Mouse (Mus musculus): Measurements from ENCODE around the gene Zfp296. TPM values are rescaled to one million over a fixed set of nuclear protein-coding genes. Genes with fewer than 3 reads are reported as not detected.
"Not testable (repeated sequence)": the region's sequence is repeated elsewhere in the genome, so short reads cannot be mapped to it uniquely, and the experiment has no call there.

The Zfp296 gene
- total and polyA plus RNA-seq, 2 experiments: 0.83 to 1.3 TPM

DNA sequence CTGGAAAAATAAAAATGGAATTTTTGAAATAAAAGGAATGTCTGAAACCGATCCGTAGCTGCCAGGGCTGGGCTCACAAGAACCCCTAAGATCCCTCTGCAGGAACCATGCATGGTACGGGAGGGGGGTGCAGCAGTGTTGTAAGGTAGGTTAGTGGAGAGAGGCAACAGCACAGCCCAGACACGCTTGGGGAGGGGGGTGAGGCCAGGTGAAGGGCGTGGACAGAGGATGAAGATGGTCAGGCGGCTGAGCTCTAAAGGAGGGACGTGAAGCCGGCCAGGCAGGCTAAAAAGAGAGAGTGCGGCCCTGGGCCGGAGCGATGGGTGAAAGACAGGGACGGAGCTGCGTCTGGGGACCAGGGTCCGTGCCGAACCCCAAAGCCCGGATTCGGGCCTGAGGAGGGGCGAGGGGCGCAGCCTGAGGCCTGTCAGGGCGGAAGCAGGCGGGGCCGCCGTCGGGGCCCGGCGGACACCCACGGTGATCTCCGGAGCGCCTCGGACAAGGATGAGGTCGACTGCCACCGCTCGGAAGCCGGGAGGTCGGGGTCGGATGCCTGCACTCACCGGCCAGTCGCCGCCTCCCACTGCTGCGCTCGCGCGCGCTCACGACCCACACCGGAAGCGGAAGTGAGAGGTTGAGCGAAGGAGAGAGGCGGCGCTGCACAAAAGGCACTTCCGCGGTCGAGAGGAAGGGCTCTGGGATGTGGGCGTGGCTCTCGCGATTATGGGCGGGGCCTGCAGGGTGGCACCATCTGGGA, 26.9 kb downstream of the Zfp296 start, which contains the start of gene Clasrp:
Gene Clasrp, minus strand, starts transcription at position 638 of the 757 bp plus-strand sequence.
- peak within 1 kb of the TSS; percentile 28; the same call in 1 of the 2 replicates for H3K27ac ChIP-seq (replicated peaks; ENCODE audit: insufficient read depth, low read depth, low read length)
- peaks cover 14% of the 10 kb centered on the region; the same call in 1 of the 2 replicates for H3K79me2 ChIP-seq (ENCODE audit: control insufficient read depth, insufficient read depth, low read length)
- DNase-seq (ENCODE audit: extremely low read depth, low read depth, low spot score): peak; percentile 86
- peak within 1 kb of the TSS; percentile 89 for H3K9ac ChIP-seq (ENCODE audit: low read depth, low read length)
- H3K4me1 ChIP-seq (ENCODE audit: control insufficient read depth, insufficient read depth, low read length): peaks cover 5% of the 10 kb centered on the region; the same call in 1 of the 2 replicates
- H3K4me3 ChIP-seq (ENCODE audit: insufficient read depth, low read depth, low read length): peak within 1 kb of the TSS; percentile 79
- no peaks in the 10 kb centered on the region for H3K36me3 ChIP-seq (ENCODE audit: control insufficient read depth, insufficient read depth, low read length)
- 1% methylated on average over 50 of the region's 57 CpGs for WGBS
- TF ChIP-seq POLR2A (IDR thresholded peaks at IDR 0.05; ENCODE audit: extremely low read depth, insufficient read depth, low read length) (peak; percentile 65), CTCF (IDR thresholded peaks at IDR 0.05; ENCODE audit: low read depth, low read length) (no peak)
- no peaks in the 10 kb centered on the region for H3K27me3 ChIP-seq (ENCODE audit: control insufficient read depth, insufficient read depth, low read length)

DNA sequence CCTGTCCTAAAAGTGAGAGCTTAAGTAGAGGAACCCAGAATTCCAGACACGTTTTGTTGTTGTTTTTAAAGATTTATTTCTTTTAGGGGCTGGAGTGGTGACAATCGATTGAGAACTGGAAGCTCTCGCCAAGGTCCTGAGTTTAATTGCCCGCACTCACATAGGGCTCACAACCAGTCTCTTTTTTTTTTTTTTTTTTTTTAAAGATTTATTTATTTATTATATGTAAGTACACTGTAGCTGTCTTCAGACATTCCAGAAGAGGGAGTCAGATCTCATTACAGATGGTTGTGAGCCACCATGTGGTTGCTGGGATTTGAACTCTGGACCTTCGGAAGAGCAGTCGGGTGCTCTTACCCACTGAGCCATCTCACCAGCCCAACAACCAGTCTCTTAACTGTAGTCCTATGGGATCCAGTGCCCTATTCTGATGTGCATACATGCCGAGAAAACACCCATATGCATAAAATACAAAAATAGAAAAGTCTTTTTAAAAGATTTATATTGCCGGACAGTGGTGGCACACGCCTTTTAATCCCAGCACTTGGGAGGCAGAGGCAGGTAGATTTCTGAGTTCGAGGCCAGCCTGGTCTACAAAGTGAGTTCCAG, 27.6 kb downstream of the Zfp296 start:
- not testable (repeated sequence) for DNase-seq (ENCODE audit: extremely low read depth, low read depth, low spot score); H3K4me1 ChIP-seq (ENCODE audit: control insufficient read depth, insufficient read depth, low read length); H3K9ac ChIP-seq (ENCODE audit: low read depth, low read length); H3K27me3 ChIP-seq (ENCODE audit: control insufficient read depth, insufficient read depth, low read length); H3K36me3 ChIP-seq (ENCODE audit: control insufficient read depth, insufficient read depth, low read length); H3K4me3 ChIP-seq (ENCODE audit: insufficient read depth, low read depth, low read length); H3K27ac ChIP-seq (replicated peaks; ENCODE audit: insufficient read depth, low read depth, low read length)
- H3K79me2 ChIP-seq (ENCODE audit: control insufficient read depth, insufficient read depth, low read length): peaks cover 14% of the 10 kb centered on the region; the same call in 1 of the 2 replicates
- WGBS: 60% methylated on average over 10 of the region's 10 CpGs

- Histone ChIP-seq H3K27me3 (ENCODE audit: control insufficient read depth, insufficient read depth, low read length) (no peaks in the 10 kb centered on the region), H3K4me1 (ENCODE audit: control insufficient read depth, insufficient read depth, low read length) (peaks cover 5% of the 10 kb centered on the region; the same call in 1 of the 2 replicates), H3K36me3 (ENCODE audit: control insufficient read depth, insufficient read depth, low read length) (no peaks in the 10 kb centered on the region), H3K4me3 (ENCODE audit: insufficient read depth, low read depth, low read length) (no peak overlapping the region), H3K79me2 (ENCODE audit: control insufficient read depth, insufficient read depth, low read length) (peaks cover 6% of the 10 kb centered on the region; the same call in 1 of the 2 replicates), H3K9ac (ENCODE audit: low read depth, low read length) (no peak overlapping the region), H3K27ac (replicated peaks; ENCODE audit: insufficient read depth, low read depth, low read length) (no peak overlapping the region)
- 80% methylated on average over 5 of the region's 5 CpGs for WGBS
- no peak for DNase-seq (ENCODE audit: extremely low read depth, low read depth, low spot score)
- TF ChIP-seq CTCF (IDR thresholded peaks at IDR 0.05; ENCODE audit: low read depth, low read length) (no peak), POLR2A (IDR thresholded peaks at IDR 0.05; ENCODE audit: extremely low read depth, insufficient read depth, low read length) (no peak)
These were observed 30.2 kb downstream of the Zfp296 start for GRCm38 (mm10) chr7:19607291-19607690.

GRCm38 (mm10) chr7:19609641-19610332, 32.7 kb downstream of the Zfp296 start:
- Histone ChIP-seq H3K4me1 (ENCODE audit: control insufficient read depth, insufficient read depth, low read length) (no peaks in the 10 kb centered on the region), H3K4me3 (ENCODE audit: insufficient read depth, low read depth, low read length) (no peak overlapping the region), H3K79me2 (ENCODE audit: control insufficient read depth, insufficient read depth, low read length) (no peaks in the 10 kb centered on the region), H3K36me3 (ENCODE audit: control insufficient read depth, insufficient read depth, low read length) (no peaks in the 10 kb centered on the region), H3K9ac (ENCODE audit: low read depth, low read length) (no peak overlapping the region), H3K27me3 (ENCODE audit: control insufficient read depth, insufficient read depth, low read length) (no peaks in the 10 kb centered on the region), H3K27ac (replicated peaks; ENCODE audit: insufficient read depth, low read depth, low read length) (no peak overlapping the region)
- no peak for DNase-seq (ENCODE audit: extremely low read depth, low read depth, low spot score)
- WGBS: 94% methylated on average over 12 of the region's 12 CpGs
- no peak for TF ChIP-seq CTCF (IDR thresholded peaks at IDR 0.05; ENCODE audit: low read depth, low read length)
- TF ChIP-seq POLR2A (IDR thresholded peaks at IDR 0.05; ENCODE audit: extremely low read depth, insufficient read depth, low read length): no peak

GRCm38 (mm10) chr7:19610969-19611368, 33.9 kb downstream of the Zfp296 start:
- Histone ChIP-seq H3K79me2 (ENCODE audit: control insufficient read depth, insufficient read depth, low read length) (no peaks in the 10 kb centered on the region), H3K4me1 (ENCODE audit: control insufficient read depth, insufficient read depth, low read length) (no peaks in the 10 kb centered on the region), H3K9ac (ENCODE audit: low read depth, low read length) (no peak overlapping the region), H3K4me3 (ENCODE audit: insufficient read depth, low read depth, low read length) (no peak overlapping the region), H3K27ac (replicated peaks; ENCODE audit: insufficient read depth, low read depth, low read length) (no peak overlapping the region), H3K27me3 (ENCODE audit: control insufficient read depth, insufficient read depth, low read length) (no peaks in the 10 kb centered on the region), H3K36me3 (ENCODE audit: control insufficient read depth, insufficient read depth, low read length) (no peaks in the 10 kb centered on the region)
- TF ChIP-seq POLR2A (IDR thresholded peaks at IDR 0.05; ENCODE audit: extremely low read depth, insufficient read depth, low read length) (no peak), CTCF (IDR thresholded peaks at IDR 0.05; ENCODE audit: low read depth, low read length) (peak; percentile 25; the same call in 1 of the 2 replicates)
- DNase-seq (ENCODE audit: extremely low read depth, low read depth, low spot score): no peak
- 82% methylated on average over 5 of the region's 5 CpGs for WGBS

Data from liver, adult 2 months (tissue).